Mouse (Mus musculus) stomach, postnatal 0 days (tissue): ENCODE measurements around the gene Cend1.

Experiments
- CTCF ChIP-seq: IDR thresholded peaks from 2 replicates; pipeline ENCODE4 v1.5.1; 2016; ENCODE audit warnings: antibody characterized with exemption, low read depth, mild to moderate bottlenecking, moderate library complexity
- EP300 ChIP-seq: optimal IDR thresholded peaks from 2 replicates; pipeline ENCODE3; 2016; ENCODE audit warnings: antibody characterized with exemption

- TF ChIP-seq CTCF (no peak), EP300 (no peak)
Observed at GRCm38 (mm10) chr7:141426948-141427730, 2.2 kb downstream of the Cend1 start.
